Mouse (Mus musculus) kidney, embryonic 14.5 days (tissue): ENCODE measurements around the gene Gm10197. TPM values are rescaled to one million over a fixed set of nuclear protein-coding genes. Genes with fewer than 3 reads are reported as not detected.

ENCODE experiments used
- polyA plus RNA-seq: library from polyadenylated mRNA; unstranded; fragments of >200 nt; fragmentation: Nextera tagmentation; extraction: Ambion mirVana; gene quantifications from 2 replicates; pipeline ENCODE4 v1.2.1, GENCODE M21; 2014

The Gm10197 gene
- polyA plus RNA-seq, 1 experiment from 2014 or later: 3.2 TPM

Other genes with a start within 250 kb of the Gm10197 start
- gene Add3, start 231.3 kb downstream of the Gm10197 start, polyA plus RNA-seq: 39.5 and 76.1 TPM in 2 replicates
- gene Mxi1, start 61.2 kb downstream of the Gm10197 start, polyA plus RNA-seq: 31.0 and 42.5 TPM in 2 replicates
- gene Smndc1, start 18.8 kb upstream of the Gm10197 start, polyA plus RNA-seq: 47.7 and 49.4 TPM in 2 replicates
- 11.3 and 15.6 TPM in 2 replicates for gene Dusp5, start 157.3 kb upstream of the Gm10197 start, polyA plus RNA-seq
- 431 and 486 TPM in 2 replicates for gene Nutf2-ps1, start 217.3 kb upstream of the Gm10197 start, polyA plus RNA-seq
- 80.2 and 83.5 TPM in 2 replicates for gene Smc3, start 228.6 kb upstream of the Gm10197 start, polyA plus RNA-seq